Mouse (Mus musculus) adrenal gland, postnatal 4 days (tissue): ENCODE data around the gene Acd. TPM values are rescaled to one million over a fixed set of nuclear protein-coding genes. Genes with fewer than 3 reads are reported as not detected.

Experiments used
- DNase-seq, 2 experiments: peaks; one replicate each; pipeline ENCODE4 v3.0.0; 2021 to 2022; ENCODE audit warnings: low spot score in 2 of 2, mixed read lengths in 2 of 2
- total RNA-seq, 2 experiments: library from RNA; stranded (reverse); gene quantifications; 2 replicates each; pipeline ENCODE4 v1.2.3; 2021

The Acd gene
- total RNA-seq, 2 experiments from 2014 or later, result 32.2 to 36.0 TPM

DNA sequence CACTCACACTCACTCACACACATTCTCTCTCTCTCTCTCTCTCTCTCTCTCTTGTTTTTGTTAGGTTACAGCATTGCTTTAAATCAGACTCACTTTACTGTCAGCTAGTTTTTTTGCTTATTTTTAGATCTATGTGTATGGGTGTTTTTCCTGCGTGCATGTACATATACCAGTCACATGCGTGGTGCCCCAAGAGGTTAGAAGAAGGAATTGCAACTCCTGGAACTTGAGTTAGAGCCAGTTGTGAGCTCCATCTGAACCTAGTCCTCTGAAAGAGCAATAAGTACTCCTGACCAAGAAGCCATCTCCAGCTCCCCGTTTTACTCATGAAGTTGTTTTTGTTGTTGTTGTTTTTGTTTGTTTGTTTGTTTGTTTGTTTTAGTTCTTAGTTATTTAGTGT is 39.7 kb downstream of the Acd start:
- no peak for DNase-seq

DNA sequence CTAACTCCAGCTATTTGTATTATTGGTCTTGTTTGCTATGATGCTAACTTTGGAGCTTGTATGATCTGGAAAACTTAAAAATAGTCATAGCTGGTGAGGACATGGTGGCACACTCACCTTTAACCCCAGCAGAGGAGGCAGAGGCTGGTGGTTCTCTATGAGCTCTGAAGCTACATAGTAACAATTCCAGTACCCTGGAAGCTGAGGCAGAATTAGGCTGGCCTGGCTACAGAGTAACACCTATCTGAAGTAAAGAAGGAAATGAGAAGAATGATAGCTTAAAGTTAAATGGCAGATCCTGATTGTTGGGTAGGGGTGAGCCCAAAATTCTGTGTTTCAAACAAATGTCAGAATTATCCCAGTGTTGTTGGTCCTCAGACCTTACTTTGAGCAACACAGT is 43.3 kb downstream of the Acd start:
- no peak for DNase-seq

DNA sequence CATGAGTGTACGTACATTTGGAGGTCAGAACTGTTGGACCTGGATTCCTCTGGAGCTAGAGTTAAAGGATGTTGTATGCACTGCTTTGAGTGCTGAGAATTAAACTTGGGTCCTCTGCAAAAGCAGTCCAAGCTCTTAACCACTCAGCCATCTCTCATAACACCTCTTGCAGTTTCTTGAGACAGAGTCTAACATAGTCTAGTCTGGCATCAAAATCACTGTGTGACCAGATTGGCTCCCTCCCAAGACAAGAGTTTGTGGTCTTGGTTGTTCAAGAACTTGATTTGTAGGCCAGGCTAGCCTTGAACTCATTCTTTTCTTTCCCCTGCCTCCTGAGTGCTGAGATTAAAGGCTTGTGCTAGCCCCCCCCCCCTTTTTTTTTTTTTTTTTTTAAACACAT is 52.0 kb downstream of the Acd start:
- DNase-seq, result no peak

Other genes starting within 250 kb of the Acd start
- 10 to 100 TPM; 88.4 to 89.4 TPM for gene Tppp3, start 229.6 kb downstream of the Acd start, total RNA-seq
- 10 to 100 TPM; 26.2 to 28.6 TPM for gene Zdhhc1, start 204.2 kb downstream of the Acd start, total RNA-seq
- gene Hsd11b2, start 182.3 kb downstream of the Acd start, total RNA-seq, result 10 to 100 TPM in 1 of 2 experiments, 1 to 10 TPM in 1; 3.7 to 15.0 TPM
- gene Atp6v0d1, start 135.1 kb downstream of the Acd start, total RNA-seq, result 100 to 1,000 TPM; 103 to 113 TPM
- gene Ripor1, start 95.8 kb downstream of the Acd start, total RNA-seq, result 10 to 100 TPM; 35.4 to 43.0 TPM
- 10 to 100 TPM; 73.8 to 94.0 TPM for gene Ctcf, start 64.5 kb downstream of the Acd start, total RNA-seq
- 1 to 10 TPM in 1 of 2 experiments, under 1 TPM in 1; 0.81 to 1.5 TPM for gene Agrp, start 63.7 kb downstream of the Acd start, total RNA-seq
- gene Carmil2, start 14.8 kb downstream of the Acd start, total RNA-seq, result 1 to 10 TPM; 4.5 to 4.9 TPM
- 10 to 100 TPM; 10.8 TPM for gene Pard6a, start within 50 bp of the Acd start, total RNA-seq
- gene 4933405L10Rik, start 6.6 kb upstream of the Acd start, total RNA-seq, result not detected
- 10 to 100 TPM in 1 of 2 experiments, 1 to 10 TPM in 1; 9.8 to 11.7 TPM for gene Enkd1, start 7.1 kb upstream of the Acd start, total RNA-seq
- gene Gfod2, start 57.6 kb upstream of the Acd start, total RNA-seq, result 10 to 100 TPM in 1 of 2 experiments, 1 to 10 TPM in 1; 8.3 to 11.6 TPM
- gene Ranbp10, start 126.2 kb upstream of the Acd start, total RNA-seq, result 10 to 100 TPM; 36.5 to 37.6 TPM
- gene Tsnaxip1, start 126.6 kb upstream of the Acd start, total RNA-seq, result not detected
- 10 to 100 TPM; 15.9 to 21.7 TPM for gene Cenpt, start 152.2 kb upstream of the Acd start, total RNA-seq
- gene Thap11, start 154.0 kb upstream of the Acd start, total RNA-seq, result 10 to 100 TPM; 40.0 to 42.2 TPM
- 10 to 100 TPM; 53.1 to 57.4 TPM for gene Nutf2, start 159.5 kb upstream of the Acd start, total RNA-seq
- gene Edc4, start 179.8 kb upstream of the Acd start, total RNA-seq, result 10 to 100 TPM; 50.3 to 51.3 TPM
- under 1 TPM in 1 of 2 experiments, not detected in 1; 0.90 TPM for gene Nrn1l, start 192.5 kb upstream of the Acd start, total RNA-seq
- gene Pskh1, start 199.3 kb upstream of the Acd start, total RNA-seq, result 10 to 100 TPM; 44.3 to 48.7 TPM
- gene Ctrl, start 232.8 kb upstream of the Acd start, total RNA-seq, result 10 to 100 TPM in 1 of 2 experiments, not detected in 1; 98.9 TPM
- gene Psmb10, start 237.3 kb upstream of the Acd start, total RNA-seq, result 10 to 100 TPM; 76.8 to 84.8 TPM
- gene Lcat, start 242.3 kb upstream of the Acd start, total RNA-seq, result 10 to 100 TPM in 1 of 2 experiments, 1 to 10 TPM in 1; 2.1 to 33.5 TPM